Mouse (Mus musculus): ENCODE results near the gene Aqp7. TPM values are rescaled to one million over a fixed set of nuclear protein-coding genes. Genes with fewer than 3 reads are reported as not detected.
A peak's percentile ranks its signal among the peaks of the same experiment; 100 is the strongest.

Gene Aqp7
- polyA plus RNA-seq (2014; fragmentation: Nextera tagmentation; extraction: Ambion mirVana) = not detected in 2 replicates

GRCm38 (mm10) chr4:41047524-41048271 is at the start of gene Aqp7:
Gene Aqp7 (minus strand): TSS chr4:41048139.
- no peaks in the 10 kb centered on the region for H3K9me3 ChIP-seq (ENCODE audit: control insufficient read depth, low read length)
- no peak within 1 kb of the TSS for H3K4me3 ChIP-seq (ENCODE audit: low read depth, low read length)
- no peak within 1 kb of the TSS; the same call in 1 of the 2 replicates for H3K9ac ChIP-seq (ENCODE audit: low read length)
- 19% methylated on average over 9 of the region's 9 CpGs for WGBS
- DNase-seq (ENCODE audit: low spot score) (no peak), ATAC-seq (ENCODE audit: insufficient number of reproducible peaks, low FRiP score, low TSS enrichment, low read depth) (no peak)
- H3K27ac ChIP-seq (replicated peaks; ENCODE audit: low read depth, low read length) = no peak within 1 kb of the TSS
- H3K36me3 ChIP-seq (ENCODE audit: control insufficient read depth, insufficient read depth, low read length) = no peaks in the 10 kb centered on the region
- H3K4me1 ChIP-seq (ENCODE audit: control insufficient read depth, insufficient read depth, low read length) = peaks cover 5% of the 10 kb centered on the region
- H3K27me3 ChIP-seq (ENCODE audit: control insufficient read depth, insufficient read depth, low read length) = no peaks in the 10 kb centered on the region
- no peak within 1 kb of the TSS for H3K4me2 ChIP-seq (ENCODE audit: low read depth, severe bottlenecking)

DNA sequence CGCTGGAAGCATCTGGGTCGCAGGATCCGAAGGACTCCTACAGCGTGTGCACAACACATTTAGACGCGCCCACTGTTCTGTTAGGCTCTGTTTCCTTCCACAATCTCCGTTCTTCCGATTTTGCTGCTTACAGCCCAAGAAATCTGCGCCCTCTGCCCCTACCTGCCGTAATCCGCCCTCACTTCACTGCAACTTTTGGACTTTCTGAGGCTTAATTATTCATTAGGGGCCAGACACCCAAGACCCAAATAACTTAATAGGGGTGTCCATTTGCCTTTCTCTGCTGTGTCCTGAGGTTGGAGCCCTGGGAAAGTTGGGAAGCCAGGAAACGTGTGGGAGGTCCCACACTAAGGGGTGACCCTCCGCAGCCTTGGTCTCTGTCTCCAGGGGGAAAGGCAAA is 49.4 kb upstream of the Aqp7 start:
- Histone ChIP-seq H3K36me3 (ENCODE audit: control insufficient read depth, insufficient read depth, low read length) (no peaks in the 10 kb centered on the region), H3K4me3 (ENCODE audit: low read depth, low read length) (no peak overlapping the region), H3K9me3 (ENCODE audit: control insufficient read depth, low read length) (no peaks in the 10 kb centered on the region), H3K4me2 (ENCODE audit: low read depth, severe bottlenecking) (peak overlapping the region; percentile 74; the same call in 1 of the 2 replicates), H3K9ac (ENCODE audit: low read length) (no peak overlapping the region), H3K27me3 (ENCODE audit: control insufficient read depth, insufficient read depth, low read length) (peaks cover 17% of the 10 kb centered on the region), H3K4me1 (ENCODE audit: control insufficient read depth, insufficient read depth, low read length) (peaks cover 9% of the 10 kb centered on the region; the same call in 1 of the 2 replicates), H3K27ac (replicated peaks; ENCODE audit: low read depth, low read length) (no peak overlapping the region)
- DNase-seq (ENCODE audit: low spot score) (no peak), ATAC-seq (ENCODE audit: insufficient number of reproducible peaks, low FRiP score, low TSS enrichment, low read depth) (no peak)
- 42% methylated on average over 13 of the region's 13 CpGs for WGBS

GRCm38 (mm10) chr4:41096794-41097193 is 48.9 kb upstream of the Aqp7 start:
- no peak overlapping the region for H3K9ac ChIP-seq (ENCODE audit: low read length)
- no peak overlapping the region for H3K27ac ChIP-seq (replicated peaks; ENCODE audit: low read depth, low read length)
- peaks cover 10% of the 10 kb centered on the region for H3K4me1 ChIP-seq (ENCODE audit: control insufficient read depth, insufficient read depth, low read length)
- no peak overlapping the region for H3K4me3 ChIP-seq (ENCODE audit: low read depth, low read length)
- no peaks in the 10 kb centered on the region for H3K9me3 ChIP-seq (ENCODE audit: control insufficient read depth, low read length)
- H3K4me2 ChIP-seq (ENCODE audit: low read depth, severe bottlenecking) = no peak overlapping the region
- H3K27me3 ChIP-seq (ENCODE audit: control insufficient read depth, insufficient read depth, low read length) = peaks cover 17% of the 10 kb centered on the region
- 70% methylated on average over 5 of the region's 5 CpGs for WGBS
- ATAC-seq (ENCODE audit: insufficient number of reproducible peaks, low FRiP score, low TSS enrichment, low read depth) (no peak), DNase-seq (ENCODE audit: low spot score) (no peak)
- H3K36me3 ChIP-seq (ENCODE audit: control insufficient read depth, insufficient read depth, low read length) = no peaks in the 10 kb centered on the region

GRCm38 (mm10) chr4:41096169-41096568 is 48.2 kb upstream of the Aqp7 start:
- peaks cover 17% of the 10 kb centered on the region for H3K27me3 ChIP-seq (ENCODE audit: control insufficient read depth, insufficient read depth, low read length)
- H3K27ac ChIP-seq (replicated peaks; ENCODE audit: low read depth, low read length) = no peak overlapping the region
- no peaks in the 10 kb centered on the region for H3K36me3 ChIP-seq (ENCODE audit: control insufficient read depth, insufficient read depth, low read length)
- no peaks in the 10 kb centered on the region for H3K9me3 ChIP-seq (ENCODE audit: control insufficient read depth, low read length)
- no peak overlapping the region for H3K4me3 ChIP-seq (ENCODE audit: low read depth, low read length)
- no peak for ATAC-seq (ENCODE audit: insufficient number of reproducible peaks, low FRiP score, low TSS enrichment, low read depth)
- WGBS = 39% methylated on average over 8 of the region's 8 CpGs
- no peak overlapping the region for H3K4me2 ChIP-seq (ENCODE audit: low read depth, severe bottlenecking)
- no peak overlapping the region for H3K9ac ChIP-seq (ENCODE audit: low read length)
- H3K4me1 ChIP-seq (ENCODE audit: control insufficient read depth, insufficient read depth, low read length) = peaks cover 16% of the 10 kb centered on the region
- no peak for DNase-seq (ENCODE audit: low spot score)

DNA sequence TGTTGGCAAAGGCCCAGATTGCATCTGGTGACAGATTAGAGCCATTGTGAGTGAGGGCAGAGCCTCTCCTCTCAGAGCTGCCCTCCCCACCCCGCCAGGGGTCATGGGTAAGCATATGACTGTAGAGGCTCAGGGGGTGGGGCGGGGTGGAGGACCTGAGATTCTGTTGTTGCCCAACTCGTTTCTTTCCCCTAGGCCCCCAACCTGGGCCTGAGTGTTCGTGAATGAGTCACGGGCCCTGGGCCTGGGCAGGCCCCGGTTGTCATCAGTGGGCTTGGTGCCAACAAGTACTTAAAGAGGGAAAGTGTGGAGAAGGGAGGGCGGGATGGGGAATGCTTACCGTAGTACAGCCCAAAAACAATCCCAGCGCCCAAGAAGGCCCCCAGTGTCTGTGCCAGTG is 46.4 kb upstream of the Aqp7 start:
- Histone ChIP-seq H3K9me3 (ENCODE audit: control insufficient read depth, low read length) (no peaks in the 10 kb centered on the region), H3K4me2 (ENCODE audit: low read depth, severe bottlenecking) (no peak overlapping the region), H3K27me3 (ENCODE audit: control insufficient read depth, insufficient read depth, low read length) (peaks cover 17% of the 10 kb centered on the region), H3K27ac (replicated peaks; ENCODE audit: low read depth, low read length) (no peak overlapping the region), H3K36me3 (ENCODE audit: control insufficient read depth, insufficient read depth, low read length) (no peaks in the 10 kb centered on the region), H3K9ac (ENCODE audit: low read length) (no peak overlapping the region), H3K4me1 (ENCODE audit: control insufficient read depth, insufficient read depth, low read length) (peaks cover 16% of the 10 kb centered on the region), H3K4me3 (ENCODE audit: low read depth, low read length) (no peak overlapping the region)
- ATAC-seq (ENCODE audit: insufficient number of reproducible peaks, low FRiP score, low TSS enrichment, low read depth) (no peak), DNase-seq (ENCODE audit: low spot score) (no peak)
- WGBS = 87% methylated on average over 9 of the region's 9 CpGs

- H3K27ac ChIP-seq (replicated peaks; ENCODE audit: low read depth, low read length) = no peak overlapping the region
- H3K9ac ChIP-seq (ENCODE audit: low read length) = no peak overlapping the region
- peaks cover 10% of the 10 kb centered on the region for H3K27me3 ChIP-seq (ENCODE audit: control insufficient read depth, insufficient read depth, low read length)
- no peaks in the 10 kb centered on the region for H3K9me3 ChIP-seq (ENCODE audit: control insufficient read depth, low read length)
- WGBS = 55% methylated on average over 1 of the region's 1 CpGs
- peaks cover 9% of the 10 kb centered on the region for H3K4me1 ChIP-seq (ENCODE audit: control insufficient read depth, insufficient read depth, low read length)
- no peak overlapping the region for H3K4me3 ChIP-seq (ENCODE audit: low read depth, low read length)
- ATAC-seq (ENCODE audit: insufficient number of reproducible peaks, low FRiP score, low TSS enrichment, low read depth) (no peak), DNase-seq (ENCODE audit: low spot score) (no peak)
- H3K4me2 ChIP-seq (ENCODE audit: low read depth, severe bottlenecking) = no peak overlapping the region
- H3K36me3 ChIP-seq (ENCODE audit: control insufficient read depth, insufficient read depth, low read length) = no peaks in the 10 kb centered on the region
Measured at GRCm38 (mm10) chr4:41092958-41093357, 45.0 kb upstream of the Aqp7 start.

DNA sequence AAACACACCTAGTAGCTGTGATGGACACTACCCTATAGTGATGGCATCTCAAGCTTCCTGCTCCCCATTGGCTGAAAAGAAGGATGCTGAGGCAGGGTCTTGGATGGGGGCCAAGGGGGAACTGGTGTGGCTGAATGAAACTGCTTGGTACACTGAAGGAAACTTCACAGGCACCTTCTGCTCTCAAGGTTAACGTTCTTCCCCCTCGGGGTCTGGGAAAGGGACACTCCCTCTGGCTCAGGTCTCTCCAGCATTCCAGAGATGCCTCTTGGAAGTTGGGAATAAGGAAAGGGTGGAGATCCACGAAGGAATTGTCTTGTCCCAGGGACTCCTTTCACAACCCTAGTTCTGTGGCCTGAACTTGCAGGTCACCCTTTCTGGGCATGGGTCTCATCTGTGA is 43.5 kb upstream of the Aqp7 start:
- Histone ChIP-seq H3K4me1 (ENCODE audit: control insufficient read depth, insufficient read depth, low read length) (peaks cover 7% of the 10 kb centered on the region), H3K27me3 (ENCODE audit: control insufficient read depth, insufficient read depth, low read length) (no peaks in the 10 kb centered on the region), H3K4me3 (ENCODE audit: low read depth, low read length) (no peak overlapping the region), H3K9me3 (ENCODE audit: control insufficient read depth, low read length) (no peaks in the 10 kb centered on the region), H3K36me3 (ENCODE audit: control insufficient read depth, insufficient read depth, low read length) (no peaks in the 10 kb centered on the region), H3K9ac (ENCODE audit: low read length) (no peak overlapping the region), H3K4me2 (ENCODE audit: low read depth, severe bottlenecking) (no peak overlapping the region), H3K27ac (replicated peaks; ENCODE audit: low read depth, low read length) (no peak overlapping the region)
- DNase-seq (ENCODE audit: low spot score) = no peak
- 52% methylated on average over 3 of the region's 3 CpGs for WGBS
- ATAC-seq (ENCODE audit: insufficient number of reproducible peaks, low FRiP score, low TSS enrichment, low read depth) = no peak

DNA sequence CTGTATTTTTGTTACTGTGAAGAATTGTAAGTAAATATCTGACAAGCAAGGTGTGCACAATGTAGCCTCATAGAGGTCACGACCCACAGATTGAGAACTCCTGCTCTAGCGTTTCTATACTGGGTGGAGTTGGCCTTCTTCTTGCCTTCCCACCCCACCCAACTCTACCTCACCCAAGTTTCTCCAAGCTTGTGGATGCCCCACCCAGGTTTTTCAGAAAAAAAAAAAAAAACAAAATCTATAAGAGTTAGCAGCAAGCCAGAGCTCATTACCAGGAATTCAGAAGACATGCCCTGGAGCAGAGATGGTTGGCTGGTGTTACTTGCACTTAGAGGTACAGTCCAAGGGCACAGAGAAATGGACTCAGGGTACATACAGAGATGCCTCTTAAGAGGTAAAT is 41.8 kb upstream of the Aqp7 start:
- H3K4me3 ChIP-seq (ENCODE audit: low read depth, low read length) = no peak overlapping the region
- H3K27ac ChIP-seq (replicated peaks; ENCODE audit: low read depth, low read length) = 0 out of 2 replicates have a peak overlapping the region, but pooled peaks have one; percentile 45
- H3K27me3 ChIP-seq (ENCODE audit: control insufficient read depth, insufficient read depth, low read length) = no peaks in the 10 kb centered on the region
- peaks cover 7% of the 10 kb centered on the region for H3K4me1 ChIP-seq (ENCODE audit: control insufficient read depth, insufficient read depth, low read length)
- DNase-seq (ENCODE audit: low spot score) = no peak
- H3K9ac ChIP-seq (ENCODE audit: low read length) = no peak overlapping the region
- H3K9me3 ChIP-seq (ENCODE audit: control insufficient read depth, low read length) = no peaks in the 10 kb centered on the region
- no peak overlapping the region for H3K4me2 ChIP-seq (ENCODE audit: low read depth, severe bottlenecking)
- no peak for ATAC-seq (ENCODE audit: insufficient number of reproducible peaks, low FRiP score, low TSS enrichment, low read depth)
- 78% methylated on average over 2 of the region's 2 CpGs for WGBS
- H3K36me3 ChIP-seq (ENCODE audit: control insufficient read depth, insufficient read depth, low read length) = no peaks in the 10 kb centered on the region

DNA sequence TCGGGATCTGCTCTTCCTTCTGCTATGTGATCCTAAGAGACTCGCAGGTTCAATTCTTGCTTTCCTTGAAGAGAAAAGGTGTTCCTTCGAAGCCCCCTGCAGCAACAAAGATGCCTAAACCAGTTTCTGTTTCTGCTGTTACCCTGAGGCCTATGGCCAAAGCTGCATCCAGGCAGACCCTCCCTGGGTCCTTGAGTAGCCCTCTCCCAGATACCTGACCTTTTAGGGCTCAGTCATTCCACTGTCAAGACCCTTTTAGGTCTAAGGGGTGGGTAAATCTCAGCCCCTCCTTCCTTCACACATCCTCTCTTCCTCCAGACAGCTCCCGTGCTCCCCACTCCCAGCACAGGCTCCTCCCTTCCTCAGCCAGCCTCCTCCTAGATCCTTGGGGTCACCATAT is 41.2 kb upstream of the Aqp7 start:
- Histone ChIP-seq H3K9ac (ENCODE audit: low read length) (no peak overlapping the region), H3K27me3 (ENCODE audit: control insufficient read depth, insufficient read depth, low read length) (no peaks in the 10 kb centered on the region), H3K9me3 (ENCODE audit: control insufficient read depth, low read length) (no peaks in the 10 kb centered on the region), H3K36me3 (ENCODE audit: control insufficient read depth, insufficient read depth, low read length) (no peaks in the 10 kb centered on the region), H3K27ac (replicated peaks; ENCODE audit: low read depth, low read length) (no peak overlapping the region), H3K4me2 (ENCODE audit: low read depth, severe bottlenecking) (no peak overlapping the region), H3K4me3 (ENCODE audit: low read depth, low read length) (no peak overlapping the region), H3K4me1 (ENCODE audit: control insufficient read depth, insufficient read depth, low read length) (peaks cover 7% of the 10 kb centered on the region)
- DNase-seq (ENCODE audit: low spot score) (no peak), ATAC-seq (ENCODE audit: insufficient number of reproducible peaks, low FRiP score, low TSS enrichment, low read depth) (no peak)
- 84% methylated on average over 4 of the region's 4 CpGs for WGBS
